Mouse (Mus musculus) ES-Bruce4 (cell line): Measurements from ENCODE around the gene Tep1.

Experiments
- CTCF ChIP-seq: IDR thresholded peaks from one replicate; pipeline ENCODE4 v1.8.1; 2011; ENCODE audit warnings: low read depth, low read length
- EP300 ChIP-seq: IDR thresholded peaks from 2 replicates; pipeline ENCODE4 v1.6.1; 2011; ENCODE audit warnings: low read depth, low read length; ENCODE audit not compliant: insufficient read depth
- POLR2A ChIP-seq: IDR thresholded peaks from one replicate; pipeline ENCODE4 v1.8.1; 2011; ENCODE audit warnings: low read length; ENCODE audit not compliant: insufficient read depth

- no peak for TF ChIP-seq CTCF
- no peak for TF ChIP-seq POLR2A
- TF ChIP-seq EP300: no peak
These were observed 65.7 kb downstream of the Tep1 start for GRCm38 (mm10) chr14:50804683-50805082.
